Mouse (Mus musculus): ENCODE results near the gene Dhx29. TPM values are rescaled to one million over a fixed set of nuclear protein-coding genes. Genes with fewer than 3 reads are reported as not detected.

The Dhx29 gene
- polyA plus RNA-seq, 1 experiment from 2014 or later, result 40.9 TPM

GRCm38 (mm10) chr13:112987991-112988390 is 60.7 kb downstream of the Dhx29 start:
- peak; percentile 31 for ATAC-seq (ENCODE audit: insufficient number of reproducible peaks, insufficient read depth, low FRiP score, low TSS enrichment)
- Histone ChIP-seq H3K9me3 (no peaks in the 10 kb centered on the region), H3K27ac (no peak overlapping the region), H3K9ac (peak overlapping the region; percentile 48), H3K36me3 (no peaks in the 10 kb centered on the region), H3K27me3 (peaks cover 76% of the 10 kb centered on the region), H3K4me3 (peak overlapping the region; percentile 50), H3K4me2 (replicated peaks) (peak overlapping the region; percentile 96), H3K4me1 (peaks cover 25% of the 10 kb centered on the region)
- WGBS, result under 1% methylated on average over 39 of the region's 39 CpGs

- peak overlapping the region; percentile 96 for H3K4me2 ChIP-seq (replicated peaks)
- no peak overlapping the region for H3K27ac ChIP-seq
- H3K9me3 ChIP-seq, result no peaks in the 10 kb centered on the region
- H3K9ac ChIP-seq, result no peak overlapping the region
- peaks cover 33% of the 10 kb centered on the region for H3K4me1 ChIP-seq
- peak overlapping the region; percentile 50 for H3K4me3 ChIP-seq
- ATAC-seq (ENCODE audit: insufficient number of reproducible peaks, insufficient read depth, low FRiP score, low TSS enrichment), result no peak
- peaks cover 85% of the 10 kb centered on the region for H3K27me3 ChIP-seq
- WGBS, result 1% methylated on average over 19 of the region's 19 CpGs
- H3K36me3 ChIP-seq, result no peaks in the 10 kb centered on the region
Measured at GRCm38 (mm10) chr13:112988866-112989265, 61.6 kb downstream of the Dhx29 start.

- H3K4me1 ChIP-seq, result peaks cover 36% of the 10 kb centered on the region
- H3K9ac ChIP-seq, result no peak overlapping the region
Measured at GRCm38 (mm10) chr13:112989541-112989940, 62.3 kb downstream of the Dhx29 start.

GRCm38 (mm10) chr13:112990346-112990745 is 63.1 kb downstream of the Dhx29 start:
- no peak overlapping the region for H3K27ac ChIP-seq
- no peak for ATAC-seq (ENCODE audit: insufficient number of reproducible peaks, insufficient read depth, low FRiP score, low TSS enrichment)

More at GRCm38 (mm10) chr13:112989541-112989940, 62.3 kb downstream of the Dhx29 start:
- Histone ChIP-seq H3K4me3 (0 out of 2 replicates have a peak overlapping the region, but pooled peaks have one; percentile 2), H3K27ac (no peak overlapping the region), H3K36me3 (no peaks in the 10 kb centered on the region), H3K27me3 (peaks cover 86% of the 10 kb centered on the region), H3K9me3 (no peaks in the 10 kb centered on the region), H3K4me2 (replicated peaks) (peak overlapping the region; percentile 31)
- whole genome bisulfite sequencing, result 2% methylated on average over 23 of the region's 23 CpGs
- no peak for ATAC-seq (ENCODE audit: insufficient number of reproducible peaks, insufficient read depth, low FRiP score, low TSS enrichment)

GRCm38 (mm10) chr13:112993531-112994152 is 66.4 kb downstream of the Dhx29 start, which contains the start of gene Mcidas:
TSS of gene Mcidas (plus strand) at chr13:112993845.
- ATAC-seq (ENCODE audit: insufficient number of reproducible peaks, insufficient read depth, low FRiP score, low TSS enrichment), result no peak; the same call in 1 of the 2 replicates
- H3K4me3 ChIP-seq, result peak within 1 kb of the TSS; percentile 39
- no peaks in the 10 kb centered on the region for H3K36me3 ChIP-seq
- peak within 1 kb of the TSS; percentile 36 for H3K9ac ChIP-seq
- WGBS, result 1% methylated on average over 63 of the region's 63 CpGs
- H3K9me3 ChIP-seq, result no peaks in the 10 kb centered on the region
- H3K27ac ChIP-seq, result no peak within 1 kb of the TSS
- peaks cover 95% of the 10 kb centered on the region for H3K27me3 ChIP-seq
- peak within 1 kb of the TSS; percentile 69 for H3K4me2 ChIP-seq (replicated peaks)
- H3K4me1 ChIP-seq, result peaks cover 24% of the 10 kb centered on the region

More at GRCm38 (mm10) chr13:112990346-112990745, 63.1 kb downstream of the Dhx29 start:
- Histone ChIP-seq H3K9me3 (no peaks in the 10 kb centered on the region), H3K27me3 (peaks cover 92% of the 10 kb centered on the region), H3K4me3 (no peak overlapping the region), H3K4me1 (peaks cover 36% of the 10 kb centered on the region), H3K36me3 (no peaks in the 10 kb centered on the region), H3K9ac (no peak overlapping the region), H3K4me2 (replicated peaks) (no peak overlapping the region)
- 12% methylated on average over 4 of the region's 4 CpGs for WGBS

GRCm38 (mm10) chr13:112994191-112994590 is 66.9 kb downstream of the Dhx29 start:
- Histone ChIP-seq H3K4me1 (peaks cover 22% of the 10 kb centered on the region), H3K4me3 (peak overlapping the region; percentile 39), H3K27me3 (peaks cover 95% of the 10 kb centered on the region), H3K36me3 (no peaks in the 10 kb centered on the region), H3K27ac (no peak overlapping the region), H3K4me2 (replicated peaks) (peak overlapping the region; percentile 69), H3K9me3 (no peaks in the 10 kb centered on the region), H3K9ac (no peak overlapping the region)
- under 1% methylated on average over 25 of the region's 25 CpGs for WGBS
- no peak for ATAC-seq (ENCODE audit: insufficient number of reproducible peaks, insufficient read depth, low FRiP score, low TSS enrichment)

- Histone ChIP-seq H3K9ac (no peak overlapping the region), H3K27ac (no peak overlapping the region), H3K36me3 (no peaks in the 10 kb centered on the region), H3K27me3 (peaks cover 90% of the 10 kb centered on the region), H3K4me1 (peaks cover 17% of the 10 kb centered on the region), H3K9me3 (no peaks in the 10 kb centered on the region), H3K4me3 (no peak overlapping the region), H3K4me2 (replicated peaks) (no peak overlapping the region)
- WGBS, result 58% methylated on average over 4 of the region's 4 CpGs
- no peak for ATAC-seq (ENCODE audit: insufficient number of reproducible peaks, insufficient read depth, low FRiP score, low TSS enrichment)
Measured at GRCm38 (mm10) chr13:112996407-112996806, 69.2 kb downstream of the Dhx29 start.

- Histone ChIP-seq H3K4me1 (peaks cover 17% of the 10 kb centered on the region), H3K9ac (no peak overlapping the region), H3K4me2 (replicated peaks) (no peak overlapping the region), H3K27ac (no peak overlapping the region), H3K27me3 (peaks cover 83% of the 10 kb centered on the region), H3K9me3 (no peaks in the 10 kb centered on the region), H3K4me3 (no peak overlapping the region), H3K36me3 (no peaks in the 10 kb centered on the region)
- WGBS, result 62% methylated on average over 6 of the region's 6 CpGs
- no peak for ATAC-seq (ENCODE audit: insufficient number of reproducible peaks, insufficient read depth, low FRiP score, low TSS enrichment)
Measured at GRCm38 (mm10) chr13:112997369-112997768, 70.1 kb downstream of the Dhx29 start.

GRCm38 (mm10) chr13:112998427-112999201 is 71.4 kb downstream of the Dhx29 start:
- peak overlapping the region; percentile 94 for H3K4me2 ChIP-seq (replicated peaks)
- peaks cover 11% of the 10 kb centered on the region for H3K4me1 ChIP-seq
- 0 out of 2 replicates have a peak, but pooled peaks have one; percentile 50 for ATAC-seq (ENCODE audit: insufficient number of reproducible peaks, insufficient read depth, low FRiP score, low TSS enrichment)
- H3K9me3 ChIP-seq, result no peaks in the 10 kb centered on the region
- peak overlapping the region; percentile 44 for H3K4me3 ChIP-seq
- WGBS, result under 1% methylated on average over 46 of the region's 46 CpGs
- peak overlapping the region; percentile 50 for H3K9ac ChIP-seq
- H3K27ac ChIP-seq, result no peak overlapping the region
- H3K27me3 ChIP-seq, result peaks cover 72% of the 10 kb centered on the region
- no peaks in the 10 kb centered on the region for H3K36me3 ChIP-seq

- no peak overlapping the region for H3K9ac ChIP-seq
- no peak overlapping the region for H3K27ac ChIP-seq
- no peak overlapping the region for H3K4me3 ChIP-seq
- peaks cover 57% of the 10 kb centered on the region for H3K27me3 ChIP-seq
- no peak for ATAC-seq (ENCODE audit: insufficient number of reproducible peaks, insufficient read depth, low FRiP score, low TSS enrichment)
- H3K9me3 ChIP-seq, result no peaks in the 10 kb centered on the region
- no peaks in the 10 kb centered on the region for H3K36me3 ChIP-seq
- H3K4me1 ChIP-seq, result peaks cover 6% of the 10 kb centered on the region
- H3K4me2 ChIP-seq (replicated peaks), result no peak overlapping the region
- 81% methylated on average over 3 of the region's 3 CpGs for WGBS
Measured at GRCm38 (mm10) chr13:113000090-113000489, 72.8 kb downstream of the Dhx29 start.

GRCm38 (mm10) chr13:113000576-113001318 is 73.5 kb downstream of the Dhx29 start:
- H3K4me2 ChIP-seq (replicated peaks), result no peak overlapping the region
- H3K27ac ChIP-seq, result no peak overlapping the region
- WGBS, result 60% methylated on average over 9 of the region's 9 CpGs
- H3K36me3 ChIP-seq, result no peaks in the 10 kb centered on the region
- no peak overlapping the region for H3K9ac ChIP-seq
- peaks cover 6% of the 10 kb centered on the region for H3K4me1 ChIP-seq
- H3K9me3 ChIP-seq, result no peaks in the 10 kb centered on the region
- no peak for ATAC-seq (ENCODE audit: insufficient number of reproducible peaks, insufficient read depth, low FRiP score, low TSS enrichment)
- H3K4me3 ChIP-seq, result no peak overlapping the region
- H3K27me3 ChIP-seq, result peaks cover 51% of the 10 kb centered on the region

Measured in embryonic facial prominence, embryonic 12.5 days (tissue).